Mouse (Mus musculus) embryonic facial prominence, embryonic 10.5 days (tissue): ENCODE data around the gene Atp6v0a4. TPM values are rescaled to one million over a fixed set of nuclear protein-coding genes. Genes with fewer than 3 reads are reported as not detected.

Source experiments
- DNase-seq: peaks from one replicate; pipeline ENCODE4 v3.0.0-alpha.2; 2017; ENCODE audit warnings: low spot score
- H3K27ac ChIP-seq: fragments of 300-500 bp; sonication (generic); replicated peaks from 2 replicates; pipeline ENCODE4 v1.5.1; 2016; ENCODE audit warnings: mild to moderate bottlenecking
- H3K27me3 ChIP-seq: fragments of 300-500 bp; sonication (generic); replicated peaks from 2 replicates; pipeline ENCODE4 v1.6.1; 2016; ENCODE audit warnings: low read depth, mild to moderate bottlenecking; ENCODE audit not compliant: poor library complexity, severe bottlenecking
- H3K36me3 ChIP-seq: fragments of 300-500 bp; sonication (generic); replicated peaks from 2 replicates; pipeline ENCODE4 v1.6.1; 2016; ENCODE audit warnings: mild to moderate bottlenecking, moderate library complexity
- H3K4me1 ChIP-seq: fragments of 300-500 bp; sonication (generic); 2 replicates; pipeline ENCODE4 v1.6.1; 2016
- H3K4me3 ChIP-seq: fragments of 300-500 bp; sonication (generic); 2 replicates; pipeline ENCODE4 v1.5.1; 2016; ENCODE audit warnings: mild to moderate bottlenecking, moderate library complexity
- H3K9me3 ChIP-seq: fragments of 300-500 bp; sonication (generic); 2 replicates; pipeline ENCODE4 v1.6.1; 2016; ENCODE audit warnings: mild to moderate bottlenecking
- WGBS: fragments of 180-500 bp; shearing (Covaris S2); methylation state at CpG from one replicate; pipeline ENCODE4 v1.1.7; 2016; 5-methylcytosine and 5-hydroxymethylcytosine counted together
- polyA plus RNA-seq: library from polyadenylated mRNA; unstranded; fragments of >200 nt; fragmentation: Nextera tagmentation; extraction: Ambion mirVana; gene quantifications from 2 replicates; pipeline ENCODE4 v1.2.1, GENCODE M21; 2016

Atp6v0a4 gene
- 0.05 TPM in 2 replicates for polyA plus RNA-seq

DNA sequence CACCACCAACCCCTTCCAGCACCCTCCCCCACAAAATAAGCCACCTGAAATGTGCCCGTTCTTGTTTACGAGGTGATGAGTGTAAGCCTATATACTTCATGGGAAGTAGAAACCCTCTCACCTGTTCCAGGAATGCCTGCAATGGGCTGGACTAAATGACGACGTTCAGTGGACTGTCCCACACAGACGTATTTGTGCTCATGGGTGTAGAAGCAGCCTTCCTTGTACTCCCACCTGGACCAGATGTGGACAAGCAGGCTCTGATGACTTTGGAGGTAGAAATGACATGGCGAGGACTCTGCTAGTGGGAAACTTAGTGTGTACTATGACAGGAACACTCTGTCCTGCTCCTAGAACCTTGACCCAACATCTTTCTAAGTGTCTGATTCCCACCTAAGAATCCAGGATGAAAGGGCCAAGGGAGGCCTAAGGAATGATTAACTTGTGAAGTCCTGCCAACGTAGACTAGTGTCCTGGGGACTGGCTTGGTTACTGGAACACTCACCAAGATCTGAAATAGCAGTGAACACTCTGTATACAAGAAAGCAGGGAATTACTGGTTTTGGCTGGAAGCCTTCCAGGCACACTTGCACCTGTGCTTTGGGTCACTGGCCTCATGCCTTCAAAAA is at the start of gene Atp6v0a4:
Atp6v0a4 (minus strand) TSS at position 380 of the 629 bp plus-strand sequence.
- DNase-seq: no peak
- WGBS: 87% methylated on average over 7 of the region's 7 CpGs
- H3K27me3 ChIP-seq: no peaks in the 10 kb centered on the region
- H3K9me3 ChIP-seq: no peaks in the 10 kb centered on the region
- H3K36me3 ChIP-seq: peaks cover 54% of the 10 kb centered on the region
- 0 out of 2 replicates have a peak within 1 kb of the TSS, but pooled peaks have one; percentile 3 for H3K27ac ChIP-seq
- no peak within 1 kb of the TSS for H3K4me3 ChIP-seq
- peaks cover 27% of the 10 kb centered on the region for H3K4me1 ChIP-seq

- H3K27me3 ChIP-seq: no peaks in the 10 kb centered on the region
- H3K9me3 ChIP-seq: no peaks in the 10 kb centered on the region
- peaks cover 46% of the 10 kb centered on the region for H3K4me1 ChIP-seq
- DNase-seq: peak; percentile 65
- H3K36me3 ChIP-seq: peaks cover 75% of the 10 kb centered on the region
- 42% methylated on average over 6 of the region's 6 CpGs for WGBS
- peak overlapping the region; percentile 82 for H3K27ac ChIP-seq
- H3K4me3 ChIP-seq: peak overlapping the region; percentile 30; the same call in 1 of the 2 replicates
Measured at GRCm38 (mm10) chr6:38165385-38165784, 41.0 kb upstream of the Atp6v0a4 start.

GRCm38 (mm10) chr6:38164705-38165104 is 40.3 kb upstream of the Atp6v0a4 start:
- Histone ChIP-seq H3K27me3 (no peaks in the 10 kb centered on the region), H3K9me3 (no peaks in the 10 kb centered on the region), H3K36me3 (peaks cover 68% of the 10 kb centered on the region), H3K4me3 (no peak overlapping the region), H3K4me1 (peaks cover 48% of the 10 kb centered on the region), H3K27ac (peak overlapping the region; percentile 82)
- WGBS: 76% methylated on average over 6 of the region's 6 CpGs
- DNase-seq: no peak

DNA sequence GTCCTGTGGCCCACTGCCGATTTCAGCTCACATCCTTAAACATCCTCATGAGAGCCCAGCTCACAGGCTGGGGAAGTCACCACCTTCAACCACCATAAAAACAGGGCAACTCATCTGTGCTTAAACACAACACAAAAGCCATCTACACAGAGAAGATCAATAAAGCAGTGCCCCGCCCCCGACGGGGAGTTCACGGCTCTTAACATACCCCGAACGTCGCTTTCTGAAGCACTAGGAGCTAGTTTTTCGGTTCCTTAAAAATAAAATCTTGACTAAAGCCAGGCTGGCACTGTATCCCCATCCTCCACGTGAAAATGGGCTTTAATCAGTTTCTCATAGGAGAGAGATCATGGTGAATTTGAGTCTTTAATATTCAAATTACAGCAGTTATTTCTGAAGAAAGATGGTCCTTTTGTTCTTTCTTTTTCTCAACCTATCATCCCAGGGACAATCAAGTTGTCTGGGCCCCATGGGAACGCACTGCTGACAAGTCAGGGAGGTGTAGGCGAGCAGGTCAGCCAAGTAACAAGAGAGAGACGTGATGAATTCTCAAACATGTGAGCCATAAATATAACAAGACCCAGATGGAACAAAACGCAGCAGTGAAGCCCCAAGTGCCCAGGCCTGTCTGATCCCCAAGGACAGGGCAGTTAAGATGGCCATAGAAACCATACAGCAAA is 38.6 kb upstream of the Atp6v0a4 start:
- 78% methylated on average over 14 of the region's 14 CpGs for WGBS
- Histone ChIP-seq H3K27me3 (no peaks in the 10 kb centered on the region), H3K9me3 (no peaks in the 10 kb centered on the region), H3K36me3 (peaks cover 57% of the 10 kb centered on the region), H3K4me1 (peaks cover 61% of the 10 kb centered on the region), H3K4me3 (no peak overlapping the region), H3K27ac (no peak overlapping the region)
- no peak for DNase-seq

DNA sequence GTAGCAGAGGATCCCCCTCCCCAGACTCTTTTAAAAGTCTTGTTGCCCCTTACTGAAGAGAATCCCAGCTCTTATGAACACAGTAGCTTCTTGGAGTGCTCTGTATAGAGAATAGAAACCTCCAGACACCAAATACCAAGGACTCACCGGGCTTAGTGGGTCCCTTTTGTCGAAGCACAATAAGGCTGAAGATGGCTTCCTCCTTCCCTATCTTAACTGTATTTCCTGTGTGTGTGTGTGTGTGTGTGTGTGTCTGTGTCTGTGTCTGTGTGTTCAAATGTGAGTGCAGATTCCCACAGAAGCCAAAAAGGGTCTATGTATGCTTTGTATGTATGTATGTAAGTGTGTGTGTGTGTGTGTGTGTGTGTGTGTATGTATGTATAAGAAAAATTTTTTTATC is 36.2 kb upstream of the Atp6v0a4 start:
- 83% methylated on average over 2 of the region's 2 CpGs for WGBS
- Histone ChIP-seq H3K4me1 (peaks cover 53% of the 10 kb centered on the region), H3K4me3 (no peak overlapping the region), H3K9me3 (no peaks in the 10 kb centered on the region), H3K27ac (peak overlapping the region; percentile 75), H3K36me3 (peaks cover 60% of the 10 kb centered on the region), H3K27me3 (no peaks in the 10 kb centered on the region)
- DNase-seq: no peak

DNA sequence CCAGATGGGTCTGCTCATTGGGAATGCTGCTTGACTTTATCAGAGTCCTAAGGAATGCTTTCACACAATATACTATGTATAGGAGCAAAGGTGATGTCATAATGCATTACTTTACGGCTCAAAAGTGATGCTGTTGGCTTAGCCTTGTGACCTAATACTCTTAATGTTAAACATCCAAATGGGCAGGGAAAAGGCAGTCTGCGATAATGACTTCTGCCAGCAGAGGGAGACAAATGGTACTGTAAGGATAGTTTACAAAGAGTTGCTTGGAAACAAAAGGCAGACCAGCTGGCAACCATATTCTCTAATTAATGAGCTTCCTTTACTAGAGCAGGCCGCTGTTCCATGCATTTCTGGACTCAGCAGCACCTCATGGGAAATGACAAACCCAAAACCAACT is 35.7 kb upstream of the Atp6v0a4 start:
- H3K27ac ChIP-seq: peak overlapping the region; percentile 75
- peaks cover 53% of the 10 kb centered on the region for H3K4me1 ChIP-seq
- no peak overlapping the region for H3K4me3 ChIP-seq
- H3K27me3 ChIP-seq: no peaks in the 10 kb centered on the region
- WGBS: 18% methylated on average over 3 of the region's 3 CpGs
- H3K36me3 ChIP-seq: peaks cover 60% of the 10 kb centered on the region
- no peaks in the 10 kb centered on the region for H3K9me3 ChIP-seq
- DNase-seq: peak; percentile 84

- Histone ChIP-seq H3K27ac (no peak overlapping the region), H3K36me3 (peaks cover 60% of the 10 kb centered on the region), H3K27me3 (no peaks in the 10 kb centered on the region), H3K9me3 (no peaks in the 10 kb centered on the region), H3K4me1 (peaks cover 50% of the 10 kb centered on the region), H3K4me3 (no peak overlapping the region)
- 87% methylated on average over 4 of the region's 4 CpGs for WGBS
- DNase-seq: no peak
Measured at GRCm38 (mm10) chr6:38159576-38159975, 35.2 kb upstream of the Atp6v0a4 start.

- Histone ChIP-seq H3K9me3 (no peaks in the 10 kb centered on the region), H3K27me3 (no peaks in the 10 kb centered on the region), H3K4me3 (no peak overlapping the region), H3K36me3 (peaks cover 59% of the 10 kb centered on the region), H3K4me1 (peaks cover 39% of the 10 kb centered on the region), H3K27ac (0 out of 2 replicates have a peak overlapping the region, but pooled peaks have one; percentile 10)
- no peak for DNase-seq
- 80% methylated on average over 16 of the region's 16 CpGs for WGBS
Measured at GRCm38 (mm10) chr6:38157925-38158324, 33.5 kb upstream of the Atp6v0a4 start.

DNA sequence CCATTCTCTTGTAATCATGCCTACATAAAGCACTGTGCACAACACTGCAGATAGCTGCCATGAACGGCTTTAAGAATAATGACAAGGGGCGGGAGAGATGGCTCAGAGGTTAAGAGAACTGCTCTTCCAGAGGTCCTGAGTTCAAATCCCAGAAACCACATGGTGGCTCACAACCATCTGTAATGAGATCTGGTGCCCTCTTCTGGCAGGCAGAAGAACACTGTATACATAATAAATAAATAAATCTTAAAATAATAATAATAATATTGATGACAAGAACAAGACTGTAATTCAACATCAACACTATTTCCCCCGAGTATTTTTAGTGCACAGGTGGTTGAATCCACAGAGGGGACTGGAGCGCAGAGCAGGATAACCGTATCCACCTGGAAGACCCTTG is 31.8 kb upstream of the Atp6v0a4 start:
- H3K27ac ChIP-seq: no peak overlapping the region

DNA sequence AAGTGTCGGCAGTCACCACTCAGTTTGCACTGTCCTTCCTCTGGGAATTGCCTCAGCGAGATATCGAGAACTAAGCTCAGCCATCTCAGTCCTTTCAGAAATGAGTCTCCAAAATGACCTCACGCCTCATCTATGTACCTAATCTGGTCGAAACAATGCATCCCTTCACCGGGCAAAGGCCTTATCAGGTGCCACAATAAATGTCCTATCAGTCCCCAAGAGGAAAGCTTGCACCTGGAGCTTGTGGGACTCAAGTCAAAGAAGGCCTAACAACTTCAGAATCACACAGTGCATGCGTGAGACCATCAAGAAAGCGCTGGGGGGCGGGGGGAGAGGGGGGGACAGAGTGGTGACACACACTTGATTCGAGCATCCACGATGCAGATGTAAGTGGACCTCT is 27.9 kb upstream of the Atp6v0a4 start:
- Histone ChIP-seq H3K9me3 (no peaks in the 10 kb centered on the region), H3K27me3 (no peaks in the 10 kb centered on the region), H3K36me3 (peaks cover 77% of the 10 kb centered on the region), H3K4me3 (no peak overlapping the region), H3K4me1 (peaks cover 36% of the 10 kb centered on the region), H3K27ac (0 out of 2 replicates have a peak overlapping the region, but pooled peaks have one; percentile 16)
- WGBS: 89% methylated on average over 11 of the region's 11 CpGs
- DNase-seq: no peak

More for the DNA sequence above, 31.8 kb upstream of the Atp6v0a4 start:
- DNase-seq: no peak
- no peaks in the 10 kb centered on the region for H3K27me3 ChIP-seq
- no peaks in the 10 kb centered on the region for H3K9me3 ChIP-seq
- H3K4me1 ChIP-seq: peaks cover 40% of the 10 kb centered on the region
- no peak overlapping the region for H3K4me3 ChIP-seq
- H3K36me3 ChIP-seq: peaks cover 64% of the 10 kb centered on the region
- 88% methylated on average over 5 of the region's 5 CpGs for WGBS

DNA sequence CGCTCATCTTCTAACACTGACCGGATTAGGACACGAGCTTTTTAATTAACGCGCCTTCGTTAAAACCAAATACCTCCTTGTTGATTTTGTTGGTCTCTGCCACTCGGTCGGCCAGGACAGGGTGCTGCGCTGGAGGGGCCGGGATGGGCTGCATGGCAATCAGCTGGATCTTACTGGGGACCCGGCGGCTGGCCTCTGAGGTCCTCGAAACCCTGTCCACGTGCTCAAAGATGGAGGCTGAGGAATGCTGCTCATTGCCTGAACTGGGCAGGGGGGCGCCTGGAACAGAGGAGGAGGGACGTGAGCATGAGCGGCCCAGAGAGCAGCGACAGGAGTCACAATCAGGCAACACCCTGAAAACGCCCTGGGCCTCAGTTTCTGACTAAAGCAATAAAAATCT is 25.1 kb upstream of the Atp6v0a4 start:
- WGBS: 89% methylated on average over 19 of the region's 19 CpGs
- no peak for DNase-seq

GRCm38 (mm10) chr6:38148626-38149025 is 24.2 kb upstream of the Atp6v0a4 start:
- no peak for DNase-seq
- Histone ChIP-seq H3K36me3 (peaks cover 78% of the 10 kb centered on the region), H3K4me3 (no peak overlapping the region), H3K9me3 (no peaks in the 10 kb centered on the region), H3K4me1 (peaks cover 45% of the 10 kb centered on the region), H3K27ac (no peak overlapping the region), H3K27me3 (no peaks in the 10 kb centered on the region)
- 92% methylated on average over 10 of the region's 10 CpGs for WGBS

More for the DNA sequence above, 25.1 kb upstream of the Atp6v0a4 start:
- H3K9me3 ChIP-seq: no peaks in the 10 kb centered on the region
- peaks cover 45% of the 10 kb centered on the region for H3K4me1 ChIP-seq
- H3K27ac ChIP-seq: no peak overlapping the region
- no peak overlapping the region for H3K4me3 ChIP-seq
- H3K36me3 ChIP-seq: peaks cover 77% of the 10 kb centered on the region
- no peaks in the 10 kb centered on the region for H3K27me3 ChIP-seq

- Histone ChIP-seq H3K36me3 (peaks cover 78% of the 10 kb centered on the region), H3K9me3 (no peaks in the 10 kb centered on the region), H3K27me3 (no peaks in the 10 kb centered on the region), H3K27ac (no peak overlapping the region), H3K4me1 (peaks cover 42% of the 10 kb centered on the region), H3K4me3 (no peak overlapping the region)
- 77% methylated on average over 5 of the region's 5 CpGs for WGBS
- no peak for DNase-seq
Measured at GRCm38 (mm10) chr6:38147301-38147700, 22.9 kb upstream of the Atp6v0a4 start.
